Mouse (Mus musculus) Muller cell, postnatal 12 days (primary cell): ENCODE measurements around the gene Pecam1.
"Not testable (repeated sequence)": the region's sequence is repeated elsewhere in the genome, so short reads cannot be mapped to it uniquely, and the experiment has no call there.

Source experiments
- DNase-seq: peaks from one replicate; pipeline ENCODE4 v3.0.0-alpha.2; 2015; ENCODE audit errors: inconsistent ontology term

Pecam1 gene

GRCm38 (mm10) chr11:106667855-106668254 lies 82.6 kb downstream of the Pecam1 start:
- no peak for DNase-seq

DNA sequence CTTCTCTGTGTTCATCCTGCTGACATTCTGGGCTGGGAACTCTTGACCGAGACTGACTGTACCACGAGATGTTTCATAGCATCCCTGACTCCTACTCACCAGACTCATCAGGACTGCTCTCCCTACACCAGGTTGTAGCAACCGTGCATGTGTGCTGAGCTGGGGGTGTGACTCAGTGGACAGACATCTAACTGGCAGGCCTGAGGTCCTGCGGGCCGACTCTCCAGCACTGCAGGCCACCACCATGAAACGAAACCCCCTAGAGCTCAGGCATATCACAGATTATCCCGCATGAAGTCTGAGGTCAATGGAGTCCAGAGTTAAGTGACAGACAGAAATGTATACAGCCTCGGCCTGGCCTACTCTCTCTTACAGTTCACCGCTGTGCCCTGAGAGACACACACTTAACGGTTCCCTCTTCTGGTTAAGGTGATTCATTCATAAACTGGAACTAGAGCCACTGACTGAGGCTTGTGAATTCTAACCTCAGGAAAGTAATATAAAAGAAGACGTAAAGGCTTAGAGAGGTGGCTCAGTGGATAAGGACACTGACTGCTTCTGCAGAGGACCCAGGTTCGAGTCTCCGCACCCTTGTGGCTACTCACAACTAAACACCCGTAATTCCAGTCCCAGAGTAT lies 83.8 kb downstream of the Pecam1 start:
- no peak for DNase-seq

DNA sequence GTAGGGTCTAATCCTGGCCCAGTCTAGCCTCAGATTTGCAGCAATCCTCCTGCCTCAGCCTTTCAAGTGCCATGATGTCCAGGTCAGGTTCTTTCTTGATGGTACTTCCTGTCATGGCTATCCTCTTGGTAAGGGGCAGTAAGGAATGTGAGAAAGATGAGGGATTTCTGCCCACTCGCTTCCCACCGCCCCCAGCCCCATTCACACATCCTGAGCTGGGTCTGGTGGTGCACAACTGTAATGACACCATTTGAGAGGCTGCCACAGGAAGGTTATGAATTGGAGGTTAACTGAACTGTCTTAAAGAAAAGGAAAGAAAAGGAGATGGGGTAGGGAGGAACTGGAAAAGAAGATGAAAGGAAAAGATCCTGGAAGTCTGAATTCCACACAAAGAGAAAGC lies 84.6 kb downstream of the Pecam1 start:
- DNase-seq, result no peak

DNA sequence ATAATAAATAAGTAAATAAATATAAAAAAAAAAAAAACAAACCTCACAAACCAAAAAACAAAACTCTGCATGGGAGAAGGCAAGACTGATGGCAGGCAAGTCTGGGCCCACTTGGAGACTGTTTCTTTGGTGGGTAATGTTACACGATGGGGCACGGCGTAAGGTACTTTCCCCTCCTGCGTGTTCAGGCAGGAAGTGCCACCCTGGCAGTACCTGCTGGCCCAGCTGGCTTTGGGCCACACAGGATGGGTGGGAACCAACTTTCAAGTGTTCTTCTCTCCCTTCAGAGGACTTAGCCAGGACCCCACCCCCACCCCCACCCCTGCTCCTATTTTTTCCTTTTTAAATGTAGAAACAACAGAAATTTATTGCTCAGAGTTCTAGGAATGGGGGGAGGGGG lies 85.1 kb downstream of the Pecam1 start:
- no peak for DNase-seq

GRCm38 (mm10) chr11:106664691-106665090 lies 85.7 kb downstream of the Pecam1 start:
- DNase-seq, result no peak

DNA sequence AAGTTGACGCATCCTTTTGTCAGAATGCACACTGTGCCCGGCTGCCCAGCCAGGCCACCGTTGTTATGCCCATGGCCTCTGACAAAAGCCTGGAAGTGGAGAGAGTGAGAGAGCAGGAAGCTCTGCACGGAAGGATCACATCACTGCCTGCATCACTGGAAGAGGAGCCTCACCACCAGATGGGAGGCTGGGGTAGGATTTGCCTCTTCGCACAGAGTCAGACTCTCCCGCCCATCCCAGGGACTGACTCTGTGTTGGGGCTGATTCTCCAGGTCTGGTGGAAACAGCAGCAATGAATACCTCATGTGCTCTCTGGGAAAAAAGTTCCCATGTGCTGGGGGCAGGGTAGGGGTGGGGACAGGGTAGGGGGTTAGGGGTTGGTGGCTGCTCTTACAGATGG lies 86.6 kb downstream of the Pecam1 start:
- peak; percentile 42 for DNase-seq

GRCm38 (mm10) chr11:106662634-106663407 lies 87.6 kb downstream of the Pecam1 start:
- no peak for DNase-seq

- DNase-seq, result peak; percentile 49
Observed at GRCm38 (mm10) chr11:106660453-106661081, 89.9 kb downstream of the Pecam1 start.

DNA sequence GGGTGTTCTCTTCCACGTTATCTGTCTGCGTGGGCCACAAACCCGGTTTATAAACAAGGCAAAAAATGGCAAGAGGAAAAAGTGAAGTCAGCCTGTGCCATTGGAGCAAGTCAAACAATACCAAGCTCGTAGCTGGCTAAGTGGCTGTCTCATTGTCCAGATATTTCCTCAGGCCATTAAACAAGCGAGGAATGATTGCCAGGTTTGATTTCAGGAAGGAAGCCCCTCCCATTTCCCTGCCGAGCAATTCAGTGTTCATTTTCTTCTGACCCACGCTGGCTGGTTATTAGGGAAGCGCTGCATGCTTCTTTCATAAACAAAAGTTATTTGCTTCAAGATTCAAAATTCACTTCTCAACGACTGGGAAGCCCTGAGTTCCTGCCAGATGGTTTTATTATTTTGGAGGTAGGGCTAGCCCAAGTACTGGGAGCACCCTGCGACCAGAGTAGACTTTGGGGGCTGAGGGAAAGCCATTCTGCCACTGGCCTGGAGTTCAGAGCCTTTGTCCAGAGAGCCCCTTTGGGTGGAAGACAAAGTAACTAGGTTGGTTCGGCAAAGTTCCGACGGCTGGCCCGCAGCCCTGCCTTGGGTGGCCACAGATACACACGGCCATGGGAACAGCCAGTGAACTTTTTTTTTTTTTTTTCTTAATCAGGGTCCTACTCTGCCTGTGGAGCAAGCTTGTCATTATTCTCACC lies 90.7 kb downstream of the Pecam1 start:
- peak; percentile 74 for DNase-seq

- peak; percentile 87 for DNase-seq
Observed at GRCm38 (mm10) chr11:106658051-106658880, 92.2 kb downstream of the Pecam1 start.

DNA sequence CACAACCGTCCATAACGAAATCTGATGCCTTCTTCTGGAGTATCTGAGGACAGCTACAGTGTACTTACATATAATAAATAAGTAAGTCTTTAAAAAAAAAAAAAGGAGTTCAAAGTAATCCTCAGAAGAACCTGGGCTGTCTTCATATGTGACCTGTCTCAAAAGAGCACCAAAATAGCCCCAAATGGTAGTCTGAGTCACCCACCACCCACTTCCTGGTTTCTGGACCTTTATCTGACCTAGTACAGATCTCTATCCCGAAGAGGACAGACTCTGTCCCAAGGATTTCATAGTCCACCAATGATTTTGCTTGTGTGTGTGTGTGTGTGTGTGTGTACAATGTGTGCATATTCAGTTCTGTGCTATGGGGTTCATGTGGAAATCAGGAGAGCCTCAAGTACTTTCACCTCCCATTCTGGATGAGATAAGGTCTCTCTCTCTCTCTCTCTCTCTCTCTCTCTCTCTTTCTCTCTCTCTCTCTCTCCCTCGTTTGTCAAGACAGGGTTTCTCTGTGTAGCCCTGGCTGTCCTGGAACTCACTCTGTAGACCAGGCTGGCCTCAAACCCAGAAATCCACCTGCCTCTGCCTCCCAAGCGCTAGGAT lies 93.4 kb downstream of the Pecam1 start:
- DNase-seq, result not testable (repeated sequence)

DNA sequence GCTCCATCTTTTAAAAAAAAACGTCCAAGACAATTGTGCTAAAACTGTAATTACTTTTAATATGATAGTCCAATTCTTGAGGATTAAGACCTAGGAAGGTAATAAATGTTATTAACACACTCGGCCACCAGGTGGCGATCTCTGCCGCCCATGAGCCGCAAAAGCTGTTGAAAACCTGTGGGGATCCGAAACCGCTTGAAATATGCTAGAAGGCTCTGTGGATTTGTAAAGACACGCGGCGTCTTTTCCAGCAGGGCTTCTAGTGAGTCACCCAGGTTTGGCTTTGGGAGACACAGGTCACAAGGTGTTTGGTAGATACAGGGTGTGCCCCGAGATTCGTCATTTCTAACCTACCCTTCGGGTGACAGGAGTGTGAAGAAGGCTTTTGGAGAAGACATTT lies 102.1 kb downstream of the Pecam1 start:
- peak; percentile 66 for DNase-seq

DNA sequence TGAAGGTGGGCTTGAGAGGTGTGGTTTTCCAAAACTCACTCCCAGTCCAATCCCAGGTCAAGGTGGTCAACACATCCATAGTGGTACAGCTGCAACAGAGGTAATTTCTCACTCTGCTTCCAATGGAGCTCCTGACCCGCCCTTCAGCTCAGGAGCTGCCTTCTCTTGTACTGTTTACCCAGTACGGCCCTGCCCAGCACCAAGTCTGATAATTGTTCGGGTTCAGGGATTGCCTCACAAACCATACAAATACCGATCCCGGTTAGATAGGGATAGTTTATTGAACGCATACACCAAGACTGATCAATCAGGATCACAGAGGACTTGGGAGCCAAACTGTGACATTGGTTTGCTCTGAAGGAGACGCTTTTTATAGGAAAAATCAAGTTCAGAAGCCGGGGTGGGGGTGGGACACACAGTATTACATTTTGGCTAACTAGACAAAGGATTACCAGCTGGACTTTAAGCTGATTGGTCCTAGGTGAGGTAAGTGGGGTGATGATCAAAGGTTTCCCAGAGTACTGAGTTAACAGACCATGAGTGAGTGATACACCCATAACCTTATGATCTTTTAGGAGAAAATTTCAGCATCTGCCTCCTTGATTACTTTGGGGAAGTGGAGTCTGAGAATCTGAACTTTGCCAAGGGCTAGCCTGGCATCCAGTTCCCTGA lies 107.3 kb downstream of the Pecam1 start:
- DNase-seq, result no peak

DNA sequence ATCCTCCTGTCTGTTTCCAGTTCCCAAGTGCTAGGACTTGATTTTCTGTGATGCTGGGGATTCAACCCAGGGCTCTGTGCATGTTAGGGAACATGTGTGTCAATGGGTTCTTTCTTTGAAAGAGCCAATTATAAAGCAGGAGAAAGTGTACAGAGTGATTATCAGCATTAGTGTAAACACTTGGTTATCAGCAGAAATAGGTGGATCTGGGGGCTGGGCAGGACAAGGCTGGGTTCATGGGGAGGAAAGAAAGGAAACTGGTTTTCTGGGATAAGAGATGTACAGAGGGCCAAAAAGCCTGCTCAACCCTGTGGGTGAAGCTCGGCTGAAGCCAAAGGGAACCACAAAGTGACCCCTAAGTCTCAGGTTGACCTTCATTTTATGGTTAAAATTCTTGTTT lies 108.8 kb downstream of the Pecam1 start:
- no peak for DNase-seq

GRCm38 (mm10) chr11:106640059-106640458 lies 110.4 kb downstream of the Pecam1 start:
- DNase-seq, result no peak

GRCm38 (mm10) chr11:106639356-106639692 lies 111.1 kb downstream of the Pecam1 start:
- no peak for DNase-seq

DNA sequence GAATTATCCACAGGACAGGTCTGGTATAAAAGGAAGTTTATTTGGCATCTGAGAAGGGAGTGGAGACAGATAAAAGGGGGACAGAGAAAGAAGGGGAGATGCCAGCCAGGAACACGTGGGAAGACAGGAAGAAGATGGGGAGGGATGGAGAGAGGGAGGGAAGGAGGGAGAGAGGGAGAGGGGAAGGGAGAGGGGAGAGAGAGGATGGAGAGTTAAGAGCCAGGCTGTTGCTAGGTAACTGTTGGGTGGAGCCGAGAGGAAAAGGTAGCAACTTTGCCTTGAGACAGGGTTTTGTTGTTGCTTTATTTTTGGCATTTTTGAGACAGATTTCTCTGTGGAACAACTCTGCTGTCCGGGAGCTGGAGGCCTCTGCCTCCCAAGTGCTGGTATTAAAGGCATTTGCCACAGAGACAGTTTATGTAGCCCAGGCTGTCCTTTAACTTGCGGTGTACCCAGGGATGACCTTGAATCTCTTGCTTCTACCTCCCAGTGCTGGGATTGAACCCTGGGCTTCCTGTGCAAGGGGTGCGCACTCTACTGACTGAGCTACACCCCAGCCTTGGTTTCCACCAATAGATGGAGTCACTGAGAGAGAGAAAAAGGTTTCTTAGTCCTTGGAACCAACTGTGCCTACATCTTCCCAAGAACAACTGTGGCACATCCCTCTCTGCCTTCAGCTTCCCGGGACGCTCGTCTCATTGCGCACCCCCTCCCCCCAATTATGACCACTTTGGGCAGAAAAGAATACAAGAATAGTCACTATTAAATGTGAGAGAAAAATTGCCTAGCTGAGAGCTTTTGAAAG lies 111.7 kb downstream of the Pecam1 start:
- DNase-seq, result no peak

- DNase-seq, result no peak
Observed at GRCm38 (mm10) chr11:106637754-106638153, 112.7 kb downstream of the Pecam1 start.

- DNase-seq, result no peak
Observed at GRCm38 (mm10) chr11:106635946-106636345, 114.5 kb downstream of the Pecam1 start.

DNA sequence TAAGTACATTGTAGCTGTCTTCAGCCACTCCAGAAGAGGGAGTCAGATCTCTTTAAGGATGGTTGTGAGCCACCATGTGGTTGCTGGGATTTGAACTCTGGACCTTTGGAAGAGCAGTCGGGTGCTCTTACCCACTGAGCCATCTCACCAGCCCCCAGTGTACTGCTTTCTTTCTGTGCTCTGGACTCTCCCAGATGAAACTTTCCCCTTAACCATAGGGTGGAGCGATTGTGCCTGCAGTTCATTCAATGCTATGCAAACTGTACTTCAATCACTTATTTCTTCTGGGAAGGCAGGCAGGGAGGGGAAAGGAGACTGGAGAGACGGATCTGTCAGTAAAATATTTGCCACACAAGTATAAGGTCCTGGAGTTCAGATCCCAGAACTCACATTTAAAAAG lies 116.3 kb downstream of the Pecam1 start:
- not testable (repeated sequence) for DNase-seq
